ENCODE assay signal across 30 mouse cellular contexts in the genomic region with DNA sequence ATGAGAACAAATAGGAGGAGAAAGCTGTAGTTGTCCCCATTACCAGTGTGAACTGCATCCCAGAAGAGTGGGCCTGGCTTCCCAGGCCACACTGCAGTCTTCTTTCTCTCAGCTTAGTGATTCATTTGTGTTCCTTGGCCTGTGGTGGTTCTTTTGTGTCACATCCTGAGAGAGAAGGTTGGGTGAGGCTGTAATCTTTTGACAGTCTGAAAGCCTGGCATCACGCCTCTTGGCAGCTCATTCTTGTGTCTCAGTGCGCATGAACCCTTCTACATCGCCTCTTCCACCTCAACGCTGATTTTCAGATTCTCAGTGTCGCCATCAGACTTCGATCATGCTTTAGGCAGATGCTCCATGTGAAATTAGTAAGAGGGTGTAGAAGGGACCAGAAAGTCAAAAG.
DNase-seq lines count a peak whose midpoint lies in the region; ATAC-seq lines count a peak whose summit lies in the region.
"Had no signal": no experiment of that assay in that cellular context is flagged by ENCODE, and none has a peak within 500 bp of the region (broad histone marks: within the 10 kb centered on the region; RNA-seq: fewer than 3 reads in every experiment).

No protein-coding gene starts in this region.

- H3K4me2 ChIP-seq in heart, embryonic 11.5 days = no peak overlapping the region
- H3K4me2 ChIP-seq: embryonic facial prominence, embryonic 15.5 days; forebrain, embryonic 12.5 days; hindbrain, embryonic 13.5 days; limb, embryonic 13.5 days; liver, embryonic 11.5 days; midbrain, embryonic 11.5 days; neural tube, embryonic 13.5 days had no signal

- intact Hi-C loops in heart, postnatal 10 days (cut with DNase I) = no loop called here

- 89% methylated on average over 6 of the region's 6 CpGs for WGBS in heart, embryonic 11.5 days (ENCODE audit: insufficient replicate concordance)

- H3K9me3 ChIP-seq in heart, embryonic 11.5 days (replicated peaks; ENCODE audit: control insufficient read depth, low read length) = no peaks in the 10 kb centered on the region
- H3K9me3 ChIP-seq: embryonic facial prominence, embryonic 10.5 days; embryonic facial prominence, embryonic 15.5 days; forebrain, embryonic 12.5 days; hindbrain, embryonic 13.5 days; limb, embryonic 13.5 days; neural tube, embryonic 13.5 days had no signal

- H3K9ac ChIP-seq in heart, embryonic 11.5 days (ENCODE audit: low read depth, low read length) = no peak overlapping the region
- H3K9ac ChIP-seq: embryonic facial prominence, embryonic 15.5 days; forebrain, embryonic 12.5 days; forebrain, postnatal 0 days; hindbrain, embryonic 13.5 days; limb, embryonic 13.5 days; neural tube, embryonic 13.5 days had no signal

- no peak overlapping the region for H3K27ac ChIP-seq in heart, embryonic 11.5 days (ENCODE audit: low read depth, low read length)
- H3K27ac ChIP-seq: embryonic facial prominence, embryonic 10.5 days; embryonic facial prominence, embryonic 15.5 days; forebrain, embryonic 12.5 days; heart, adult 2 months; hindbrain, embryonic 13.5 days; limb, embryonic 13.5 days; neural tube, embryonic 13.5 days had no signal

- no peaks in the 10 kb centered on the region for H3K4me1 ChIP-seq in heart, embryonic 11.5 days (ENCODE audit: control insufficient read depth, insufficient read depth, low read length)
- H3K4me1 ChIP-seq: embryonic facial prominence, embryonic 10.5 days; forebrain, embryonic 12.5 days; hindbrain, embryonic 13.5 days; limb, embryonic 13.5 days; neural tube, embryonic 13.5 days had no signal

- H3K27me3 ChIP-seq in heart, embryonic 11.5 days (ENCODE audit: control insufficient read depth, insufficient read depth, low read length) = no peaks in the 10 kb centered on the region
- H3K27me3 ChIP-seq: CH12.LX; embryonic facial prominence, embryonic 15.5 days; forebrain, embryonic 12.5 days; hindbrain, embryonic 13.5 days; limb, embryonic 13.5 days; neural tube, embryonic 13.5 days; Patski had no signal

- no peak for ATAC-seq in heart, embryonic 11.5 days (replicated peaks; ENCODE audit: insufficient number of reproducible peaks, low FRiP score, low TSS enrichment)
- ATAC-seq: forebrain, postnatal 0 days; intestine, embryonic 16.5 days; Patski had no signal

- H3K36me3 ChIP-seq in heart, embryonic 11.5 days (ENCODE audit: control insufficient read depth, insufficient read depth, low read length) = no peaks in the 10 kb centered on the region

- H3K4me3 ChIP-seq in heart, embryonic 11.5 days (ENCODE audit: low read depth, low read length) = no peak overlapping the region
- H3K4me3 ChIP-seq: embryonic facial prominence, embryonic 10.5 days; embryonic facial prominence, embryonic 15.5 days; forebrain, embryonic 12.5 days; heart, adult 2 months; hindbrain, embryonic 13.5 days; limb, embryonic 13.5 days; neural tube, embryonic 13.5 days had no signal

- DNase-seq in heart, adult 18-20 months = peak; percentile 55 to 56
- peak; percentile 22 for DNase-seq in right cerebral cortex, postnatal 4 days
- DNase-seq in right cerebral cortex, adult 2 months (ENCODE audit: low spot score in 2 of 2) = no peak
- DNase-seq in heart, postnatal 10 days = peak; percentile 35 to 52
- DNase-seq in lung, adult 18-20 months = no peak
- no peak for DNase-seq in kidney, adult 11 months
- DNase-seq: adrenal gland, postnatal 14 days; cerebellum, adult 11-12 months; cerebellum, adult 9-11 months; forebrain, postnatal 0 days; gastrocnemius, postnatal 14 days; kidney, adult 9 months; kidney, postnatal 10 days; layer of hippocampus, adult 9-11 months; lung, postnatal 36 days; spleen, adult 18-20 months; thymus, postnatal 14 days had no signal

Comparison
In these comparisons a context has a peak if more than half of its experiments do, and no peak if none do; other contexts are left out.
1. DNase-seq: peak in heart, adult 18-20 months (2 of 2), right cerebral cortex, postnatal 4 days (single experiment) and heart, postnatal 10 days (2 of 2); none in right cerebral cortex, adult 2 months (0 of 2), lung, adult 18-20 months (0 of 2) and kidney, adult 11 months (single experiment).